Comparison of ENCODE assay signal across 8 mouse cellular contexts in the genomic region with DNA sequence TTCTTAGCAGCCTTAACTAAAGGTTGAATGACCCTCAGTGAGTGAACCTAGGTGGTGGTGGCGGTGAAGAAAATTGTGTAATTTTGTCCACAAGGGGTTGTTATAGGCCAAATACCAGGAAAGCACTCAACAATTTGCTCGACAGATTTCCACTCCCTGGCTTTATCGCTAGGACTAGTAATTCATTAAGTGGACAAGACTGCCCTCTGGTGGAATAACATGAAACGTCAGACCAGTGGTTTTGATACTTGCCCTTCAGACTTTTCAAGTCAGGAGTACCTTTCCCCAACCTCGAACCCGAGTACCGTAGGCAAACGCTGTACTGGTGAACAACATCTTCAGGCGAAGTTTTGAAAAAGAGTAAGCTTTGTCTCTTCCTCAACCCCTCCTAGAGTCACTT. TPM values are rescaled to one million over a fixed set of nuclear protein-coding genes. Genes with fewer than 3 reads are reported as not detected.
DNase-seq lines count a peak whose midpoint lies in the region; ATAC-seq and TF ChIP-seq lines count a peak whose summit lies in the region.

No protein-coding gene starts in this region.

- no peaks in the 10 kb centered on the region for H3K36me3 ChIP-seq in G1E (replicated peaks)
- H3K36me3 ChIP-seq in forebrain, embryonic 13.5 days (ENCODE audit: poor library complexity, severe bottlenecking) = no peaks in the 10 kb centered on the region
- H3K36me3 ChIP-seq in hindbrain, embryonic 12.5 days = no peaks in the 10 kb centered on the region
- no peaks in the 10 kb centered on the region for H3K36me3 ChIP-seq in lung, embryonic 15.5 days

- peak; percentile 48; the same call in 1 of the 2 replicates for TF ChIP-seq CTCF in G1E (IDR thresholded peaks at IDR 0.05; ENCODE audit: low read depth, low read length)

- WGBS in forebrain, embryonic 13.5 days = under 1% methylated on average over 9 of the region's 9 CpGs
- under 1% methylated on average over 9 of the region's 9 CpGs for WGBS in hindbrain, embryonic 12.5 days
- WGBS in lung, embryonic 15.5 days = 0% methylated on average over 9 of the region's 9 CpGs

- no peaks in the 10 kb centered on the region for H3K9me3 ChIP-seq in G1E (replicated peaks)
- H3K9me3 ChIP-seq in forebrain, embryonic 13.5 days (replicated peaks) = no peaks in the 10 kb centered on the region
- no peaks in the 10 kb centered on the region for H3K9me3 ChIP-seq in hindbrain, embryonic 12.5 days (replicated peaks)
- H3K9me3 ChIP-seq in lung, embryonic 15.5 days = no peaks in the 10 kb centered on the region

- peaks cover 18% of the 10 kb centered on the region for H3K4me1 ChIP-seq in G1E (ENCODE audit: insufficient read depth, low read depth, low read length)
- H3K4me1 ChIP-seq in forebrain, embryonic 13.5 days = peaks cover 25% of the 10 kb centered on the region
- peaks cover 25% of the 10 kb centered on the region for H3K4me1 ChIP-seq in hindbrain, embryonic 12.5 days
- H3K4me1 ChIP-seq in lung, embryonic 15.5 days = peaks cover 36% of the 10 kb centered on the region

- DNase-seq in G1E (ENCODE audit: low spot score) = peak; percentile 72
- peak; percentile 78 for DNase-seq in c-Kit-positive CD71-positive TER-119-positive erythroid progenitor cells, embryonic 14.5 days (ENCODE audit: low spot score)
- peak; percentile 67 to 81 for DNase-seq in layer of hippocampus, adult 8-10 months (ENCODE audit: low spot score in 2 of 2)
- peak; percentile 61 for DNase-seq in retina, adult 2 months (ENCODE audit: low read depth, low spot score)
- DNase-seq in yolk sac, embryonic 10.5 days (ENCODE audit: low spot score) = peak; percentile 75

- no peak overlapping the region for H3K27ac ChIP-seq in forebrain, embryonic 13.5 days
- H3K27ac ChIP-seq in hindbrain, embryonic 12.5 days = no peak overlapping the region
- 0 out of 2 replicates have a peak overlapping the region, but pooled peaks have one; percentile 27 for H3K27ac ChIP-seq in lung, embryonic 15.5 days

- H3K9ac ChIP-seq in forebrain, embryonic 13.5 days = no peak overlapping the region
- no peak overlapping the region for H3K9ac ChIP-seq in hindbrain, embryonic 12.5 days
- no peak overlapping the region for H3K9ac ChIP-seq in lung, embryonic 15.5 days

- H3K4me3 ChIP-seq in G1E (ENCODE audit: low read depth, low read length) = no peak overlapping the region
- H3K4me3 ChIP-seq in forebrain, embryonic 13.5 days = 0 out of 2 replicates have a peak overlapping the region, but pooled peaks have one; percentile 14
- no peak overlapping the region for H3K4me3 ChIP-seq in hindbrain, embryonic 12.5 days
- peak overlapping the region; percentile 11 for H3K4me3 ChIP-seq in lung, embryonic 15.5 days

- H3K4me2 ChIP-seq in forebrain, embryonic 13.5 days = peak overlapping the region; percentile 34
- H3K4me2 ChIP-seq in hindbrain, embryonic 12.5 days (replicated peaks) = peak overlapping the region; percentile 26
- peak overlapping the region; percentile 39 for H3K4me2 ChIP-seq in lung, embryonic 15.5 days

- peaks cover 53% of the 10 kb centered on the region for H3K27me3 ChIP-seq in G1E (ENCODE audit: insufficient read depth, low read length)
- peaks cover 16% of the 10 kb centered on the region for H3K27me3 ChIP-seq in forebrain, embryonic 13.5 days
- H3K27me3 ChIP-seq in hindbrain, embryonic 12.5 days = peaks cover 24% of the 10 kb centered on the region
- peaks cover 35% of the 10 kb centered on the region for H3K27me3 ChIP-seq in lung, embryonic 15.5 days

- peak; percentile 57; the same call in 1 of the 2 replicates for ATAC-seq in G1E (ENCODE audit: extremely low read depth, insufficient number of reproducible peaks, low FRiP score, poor library complexity, severe bottlenecking)
- ATAC-seq in forebrain, embryonic 13.5 days = 0 out of 2 replicates have a peak, but pooled peaks have one; percentile 14
- ATAC-seq in hindbrain, embryonic 12.5 days (ENCODE audit: low FRiP score) = no peak
- ATAC-seq in lung, embryonic 15.5 days (ENCODE audit: borderline replicate concordance, extremely low read depth, low FRiP score, low TSS enrichment) = no peak

RNA-seq across cellular contexts. Expression of gene Gdf11, which starts 3.9 kb away (rescaled TPM):
- not detected in 2 replicates for total RNA-seq in G1E (2014; fragmentation: Nextera tagmentation)
- total RNA-seq in G1E (2017) = under 0.01 TPM in 1 of 2 replicates, not detected in the other
- polyA plus RNA-seq in G1E (2012) = 0.02 TPM in 2 replicates
- polyA plus RNA-seq in forebrain, embryonic 13.5 days (2015; fragmentation: Nextera tagmentation; extraction: Ambion mirVana) = 8.9 and 9.0 TPM in 2 replicates
- 10.7 and 11.5 TPM in 2 replicates for polyA plus RNA-seq in hindbrain, embryonic 12.5 days (2016; fragmentation: Nextera tagmentation; extraction: Ambion mirVana)
- total RNA-seq in layer of hippocampus, adult 8-10 months (2022) = 10 to 100 TPM; 19.9 to 22.7 (median 22.3) TPM
- polyA plus RNA-seq in lung, embryonic 15.5 days (2015; fragmentation: Nextera tagmentation; extraction: Ambion mirVana) = 3.7 and 4.8 TPM in 2 replicates

RNA-seq across cellular contexts. Expression of gene Cd63, which starts 5.4 kb away (rescaled TPM):
- 1.7 and 3.4 TPM in 2 replicates for total RNA-seq in G1E (2014; fragmentation: Nextera tagmentation)
- 0.22 TPM in 1 of 2 replicates, not detected in the other for total RNA-seq in G1E (2017)
- polyA plus RNA-seq in G1E (2012) = 0.04 and 0.09 TPM in 2 replicates
- 127 and 130 TPM in 2 replicates for polyA plus RNA-seq in forebrain, embryonic 13.5 days (2015; fragmentation: Nextera tagmentation; extraction: Ambion mirVana)
- polyA plus RNA-seq in hindbrain, embryonic 12.5 days (2016; fragmentation: Nextera tagmentation; extraction: Ambion mirVana) = 258 and 273 TPM in 2 replicates
- 100 to 1,000 TPM in 2 of 4 experiments, 10 to 100 TPM in 2; 76.9 to 199 (median 126) TPM for total RNA-seq in layer of hippocampus, adult 8-10 months (2022)
- polyA plus RNA-seq in lung, embryonic 15.5 days (2015; fragmentation: Nextera tagmentation; extraction: Ambion mirVana) = 552 and 585 TPM in 2 replicates

RNA-seq across cellular contexts. Expression of gene Rdh5, which starts 27.3 kb away (rescaled TPM):
- total RNA-seq in G1E (2014; fragmentation: Nextera tagmentation) (7.1 and 27.4 TPM in 2 replicates), G1E (2017) (2.6 and 4.4 TPM in 2 replicates)
- polyA plus RNA-seq in G1E (2012) = 0.94 and 1.2 TPM in 2 replicates
- polyA plus RNA-seq in forebrain, embryonic 13.5 days (2015; fragmentation: Nextera tagmentation; extraction: Ambion mirVana) = 10.7 and 16.0 TPM in 2 replicates
- polyA plus RNA-seq in hindbrain, embryonic 12.5 days (2016; fragmentation: Nextera tagmentation; extraction: Ambion mirVana) = 11.3 and 15.7 TPM in 2 replicates
- 1 to 10 TPM; 4.5 to 7.8 (median 7.2) TPM for total RNA-seq in layer of hippocampus, adult 8-10 months (2022)
- polyA plus RNA-seq in lung, embryonic 15.5 days (2015; fragmentation: Nextera tagmentation; extraction: Ambion mirVana) = 12.5 and 17.3 TPM in 2 replicates

RNA-seq across cellular contexts. Expression of gene Bloc1s1, which starts 28.4 kb away (rescaled TPM):
- total RNA-seq in G1E (2014; fragmentation: Nextera tagmentation) (46.7 and 50.3 TPM in 2 replicates), G1E (2017) (116 and 119 TPM in 2 replicates)
- 121 and 157 TPM in 2 replicates for polyA plus RNA-seq in G1E (2012)
- 241 and 243 TPM in 2 replicates for polyA plus RNA-seq in forebrain, embryonic 13.5 days (2015; fragmentation: Nextera tagmentation; extraction: Ambion mirVana)
- polyA plus RNA-seq in hindbrain, embryonic 12.5 days (2016; fragmentation: Nextera tagmentation; extraction: Ambion mirVana) = 210 and 235 TPM in 2 replicates
- total RNA-seq in layer of hippocampus, adult 8-10 months (2022) = 100 to 1,000 TPM in 2 of 4 experiments, 10 to 100 TPM in 2; 69.0 to 104 (median 90.6) TPM
- 186 and 195 TPM in 2 replicates for polyA plus RNA-seq in lung, embryonic 15.5 days (2015; fragmentation: Nextera tagmentation; extraction: Ambion mirVana)

RNA-seq across cellular contexts. Expression of gene Itga7, which starts 38.2 kb away (rescaled TPM):
- total RNA-seq in G1E (2014; fragmentation: Nextera tagmentation) (not detected in 2 replicates), G1E (2017) (0.33 and 0.46 TPM in 2 replicates)
- 0.02 and 0.10 TPM in 2 replicates for polyA plus RNA-seq in G1E (2012)
- 0.63 and 0.83 TPM in 2 replicates for polyA plus RNA-seq in forebrain, embryonic 13.5 days (2015; fragmentation: Nextera tagmentation; extraction: Ambion mirVana)
- 3.6 and 4.4 TPM in 2 replicates for polyA plus RNA-seq in hindbrain, embryonic 12.5 days (2016; fragmentation: Nextera tagmentation; extraction: Ambion mirVana)
- total RNA-seq in layer of hippocampus, adult 8-10 months (2022) = 10 to 100 TPM; 29.5 to 35.4 (median 31.6) TPM
- polyA plus RNA-seq in lung, embryonic 15.5 days (2015; fragmentation: Nextera tagmentation; extraction: Ambion mirVana) = 5.0 TPM in 2 replicates

Comparison
In these comparisons a context has a peak if more than half of its experiments do, and no peak if none do; other contexts are left out.
1. ATAC-seq: peak in G1E (single experiment) and forebrain, embryonic 13.5 days (single experiment); none in hindbrain, embryonic 12.5 days (single experiment) and lung, embryonic 15.5 days (single experiment).
2. H3K4me3 ChIP-seq: peak in forebrain, embryonic 13.5 days (single experiment) and lung, embryonic 15.5 days (single experiment); none in G1E (single experiment) and hindbrain, embryonic 12.5 days (single experiment).
3. RNA of gene Cd63, which starts 5.4 kb away (polyA plus RNA-seq): 552 to 585 TPM in lung, embryonic 15.5 days, 258 to 273 TPM in hindbrain, embryonic 12.5 days and 127 to 130 TPM in forebrain, embryonic 13.5 days; 0.04 to 0.09 TPM in G1E; every median in the first group is over 100 times any median in the second.
4. Peak in every context shown above with its lines, with median percentiles within 50 percentile points of each other: DNase-seq and H3K4me2 ChIP-seq.